In the genomic region with DNA sequence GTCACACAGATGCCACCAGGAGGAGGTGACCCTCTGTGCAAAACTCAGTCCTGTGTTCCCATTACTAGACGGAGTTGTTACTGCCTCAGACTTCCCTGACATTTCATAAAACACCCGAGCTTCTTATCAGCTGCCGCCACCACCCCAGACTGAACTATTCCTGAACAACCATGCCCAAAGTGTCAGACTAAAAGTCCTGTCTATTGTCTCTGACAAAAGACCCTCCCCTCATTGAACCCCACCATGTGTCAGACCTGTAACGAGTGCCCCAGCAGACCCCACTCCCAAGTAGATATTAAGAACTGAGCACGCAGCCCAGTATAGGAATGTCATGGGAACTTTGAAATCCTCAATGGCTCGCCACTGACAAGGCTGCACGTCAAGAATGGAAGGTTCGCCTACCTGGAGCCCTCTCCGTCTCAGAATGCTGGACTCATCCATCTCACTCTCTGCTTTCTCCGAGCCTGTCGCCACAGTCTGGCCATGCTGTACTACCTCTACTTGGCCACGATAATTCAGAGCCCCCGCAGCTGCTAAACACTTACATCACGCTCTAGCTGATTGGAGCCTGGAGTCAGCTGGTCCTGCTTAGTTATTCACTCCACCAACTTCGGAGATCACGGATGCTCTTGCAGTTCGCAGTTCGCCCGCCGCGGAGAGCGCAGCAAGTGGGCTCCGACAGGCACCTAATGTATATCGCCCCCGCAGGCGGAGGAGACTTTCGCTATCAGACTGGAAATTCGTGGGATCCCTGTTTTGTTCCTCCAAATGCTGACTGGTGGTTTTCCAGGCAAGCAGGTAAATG, we compare ENCODE assay signal across 8 mouse cellular contexts.
DNase-seq lines count a peak whose midpoint lies in the region; ATAC-seq lines count a peak whose summit lies in the region.

No protein-coding gene starts in this region.

- no peaks in the 10 kb centered on the region for H3K36me3 ChIP-seq in intestine, embryonic 16.5 days (ENCODE audit: control insufficient read depth, insufficient read depth, low read length)

- peak overlapping the region; percentile 78 for H3K4me2 ChIP-seq in intestine, embryonic 16.5 days (ENCODE audit: low read depth, low read length)

- H3K4me3 ChIP-seq in intestine, embryonic 16.5 days (ENCODE audit: low read length) = peak overlapping the region; percentile 52

- DNase-seq in brain, adult 2 months (ENCODE audit: low read depth, low spot score) = peak; percentile 95
- DNase-seq in embryo, embryonic 9.5 days (ENCODE audit: extremely low spot score) = peak; percentile 74
- peak; percentile 99 for DNase-seq in heart, adult 11 months
- DNase-seq in left cerebral cortex, postnatal 10 days (ENCODE audit: extremely low spot score in 1 of 2, low spot score in 2 of 2) = peak; percentile 79 to 82
- DNase-seq in lung, postnatal 4 days = peak; percentile 63 to 75
- DNase-seq in right cerebral cortex, postnatal 25 days = peak; percentile 82
- DNase-seq in ovary, postnatal 10 days (ENCODE audit: low spot score) = no peak

- WGBS in intestine, embryonic 16.5 days = 3% methylated on average over 28 of the region's 28 CpGs

- peak overlapping the region; percentile 33; the same call in 1 of the 2 replicates for H3K27ac ChIP-seq in intestine, embryonic 16.5 days (ENCODE audit: low read length)

- no peaks in the 10 kb centered on the region for H3K9me3 ChIP-seq in intestine, embryonic 16.5 days (ENCODE audit: control insufficient read depth, low read length)

- H3K9ac ChIP-seq in intestine, embryonic 16.5 days (ENCODE audit: low read depth, low read length) = peak overlapping the region; percentile 49

- intact Hi-C loops in left cerebral cortex, postnatal 10 days (cut with DNase I) = loop anchor here (10.0 kb wide), 1 partner anchor 192 kb away; no protein-coding TSS in a partner anchor

- peak; percentile 81 for ATAC-seq in intestine, embryonic 16.5 days

- H3K4me1 ChIP-seq in intestine, embryonic 16.5 days (ENCODE audit: control insufficient read depth, insufficient read depth, low read length) = no peaks in the 10 kb centered on the region

- no peaks in the 10 kb centered on the region; the same call in 1 of the 2 replicates for H3K27me3 ChIP-seq in intestine, embryonic 16.5 days (replicated peaks; ENCODE audit: control insufficient read depth, insufficient read depth, low read length)
